Mouse (Mus musculus): ENCODE data around the gene Slc25a12.

The Slc25a12 gene

GRCm38 (mm10) chr2:71245416-71245815, 122.1 kb downstream of the Slc25a12 start:
- no peak for DNase-seq

GRCm38 (mm10) chr2:71244807-71245206, 122.7 kb downstream of the Slc25a12 start:
- no peak for DNase-seq

- DNase-seq: no peak
These were observed 124.4 kb downstream of the Slc25a12 start for GRCm38 (mm10) chr2:71243058-71243672.

GRCm38 (mm10) chr2:71242180-71242579, 125.4 kb downstream of the Slc25a12 start:
- no peak for DNase-seq

- no peak for DNase-seq
These were observed 126.0 kb downstream of the Slc25a12 start for GRCm38 (mm10) chr2:71241505-71241904.

- DNase-seq: no peak
These were observed 131.5 kb downstream of the Slc25a12 start for GRCm38 (mm10) chr2:71236009-71236408.

- no peak for DNase-seq
These were observed 132.1 kb downstream of the Slc25a12 start for GRCm38 (mm10) chr2:71235420-71235819.

GRCm38 (mm10) chr2:71232976-71233375, 134.6 kb downstream of the Slc25a12 start:
- DNase-seq: no peak

GRCm38 (mm10) chr2:71231951-71232350, 135.6 kb downstream of the Slc25a12 start:
- DNase-seq: no peak

GRCm38 (mm10) chr2:71229603-71230002, 137.9 kb downstream of the Slc25a12 start:
- DNase-seq: no peak

GRCm38 (mm10) chr2:71227398-71227797, 140.2 kb downstream of the Slc25a12 start:
- DNase-seq: no peak
